27 mouse cellular contexts compared by ENCODE assay signal in the genomic region with DNA sequence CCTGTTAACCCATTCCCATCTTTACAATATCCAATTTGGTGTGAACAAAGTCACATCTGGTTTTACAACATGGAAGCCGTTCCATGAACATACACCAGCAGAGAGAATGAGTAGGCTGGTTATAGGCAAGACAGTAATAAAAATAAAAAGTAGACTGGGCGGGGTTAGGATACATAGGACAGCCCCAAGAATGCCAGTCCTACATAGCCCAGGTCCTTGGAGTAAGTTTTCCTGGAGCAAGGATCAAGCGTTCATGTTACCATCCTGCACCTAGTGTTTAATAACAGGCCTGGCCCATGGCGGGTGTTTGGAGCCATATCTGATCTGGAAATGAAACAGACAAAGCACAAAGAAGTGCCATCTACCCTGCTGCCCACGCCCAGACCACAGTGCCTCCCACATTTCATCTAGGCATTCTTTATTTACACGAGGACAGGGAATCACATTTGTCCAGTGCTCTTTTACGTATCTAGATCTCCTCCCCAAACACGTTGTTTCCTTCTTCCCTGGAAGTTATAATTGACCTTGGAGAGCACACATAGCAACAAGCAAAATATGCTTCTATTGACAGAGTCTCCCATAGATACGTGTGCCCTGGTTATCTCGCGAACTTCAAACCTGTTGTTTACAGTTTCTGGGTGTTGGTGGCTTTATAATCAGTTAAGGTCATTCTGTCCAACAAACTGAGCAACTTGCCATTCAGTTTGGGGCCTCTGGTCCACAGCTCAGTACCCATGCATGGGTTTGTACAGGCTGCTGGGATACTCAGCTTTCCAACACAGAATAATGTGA. TPM values are rescaled to one million over a fixed set of nuclear protein-coding genes. Genes with fewer than 3 reads are reported as not detected.
DNase-seq lines count a peak whose midpoint lies in the region; ATAC-seq and TF ChIP-seq lines count a peak whose summit lies in the region.
"Had no signal": no experiment of that assay in that cellular context is flagged by ENCODE, and none has a peak within 500 bp of the region (broad histone marks: within the 10 kb centered on the region; RNA-seq: fewer than 3 reads in every experiment).

No protein-coding gene starts in this region.

- no peak for TF ChIP-seq CTCF in intestine, postnatal 0 days (IDR thresholded peaks at IDR 0.05; ENCODE audit: low read depth)

- WGBS in heart, embryonic 15.5 days = 80% methylated on average over 11 of the region's 11 CpGs
- WGBS in intestine, postnatal 0 days = 47% methylated on average over 11 of the region's 11 CpGs
- WGBS in stomach, embryonic 16.5 days = 80% methylated on average over 11 of the region's 11 CpGs

- H3K4me2 ChIP-seq in heart, embryonic 15.5 days = no peak overlapping the region
- peak overlapping the region; percentile 35; the same call in 1 of the 2 replicates for H3K4me2 ChIP-seq in intestine, postnatal 0 days (replicated peaks; ENCODE audit: low read depth)
- H3K4me2 ChIP-seq in stomach, embryonic 16.5 days (ENCODE audit: low read depth, low read length) = no peak overlapping the region
- H3K4me2 ChIP-seq: limb, embryonic 13.5 days; liver, embryonic 15.5 days; midbrain, embryonic 11.5 days; neural tube, embryonic 15.5 days had no signal

- H3K9me3 ChIP-seq in heart, embryonic 15.5 days (replicated peaks) = no peaks in the 10 kb centered on the region
- no peaks in the 10 kb centered on the region for H3K9me3 ChIP-seq in intestine, postnatal 0 days (ENCODE audit: control insufficient read depth)
- peaks cover 14% of the 10 kb centered on the region for H3K9me3 ChIP-seq in stomach, embryonic 16.5 days (replicated peaks; ENCODE audit: control insufficient read depth, low read length)
- H3K9me3 ChIP-seq: liver, embryonic 15.5 days had no signal

- H3K36me3 ChIP-seq in heart, embryonic 15.5 days = peaks cover 58% of the 10 kb centered on the region
- peaks cover 57% of the 10 kb centered on the region for H3K36me3 ChIP-seq in intestine, postnatal 0 days (ENCODE audit: control insufficient read depth, insufficient read depth)
- H3K36me3 ChIP-seq in stomach, embryonic 16.5 days (ENCODE audit: control insufficient read depth, insufficient read depth, low read length) = peaks cover 37% of the 10 kb centered on the region

- peaks cover 43% of the 10 kb centered on the region for H3K4me1 ChIP-seq in heart, embryonic 15.5 days (replicated peaks)
- H3K4me1 ChIP-seq in intestine, postnatal 0 days (replicated peaks; ENCODE audit: control insufficient read depth, insufficient read depth, low read length) = peaks cover 13% of the 10 kb centered on the region; the same call in 1 of the 2 replicates
- peaks cover 13% of the 10 kb centered on the region for H3K4me1 ChIP-seq in stomach, embryonic 16.5 days (ENCODE audit: control insufficient read depth, insufficient read depth, low read length)

- H3K27me3 ChIP-seq in heart, embryonic 15.5 days = no peaks in the 10 kb centered on the region
- no peaks in the 10 kb centered on the region for H3K27me3 ChIP-seq in intestine, postnatal 0 days (replicated peaks; ENCODE audit: control insufficient read depth, insufficient read depth, low read length)
- H3K27me3 ChIP-seq in stomach, embryonic 16.5 days (ENCODE audit: control insufficient read depth, insufficient read depth, low read length) = no peaks in the 10 kb centered on the region
- H3K27me3 ChIP-seq: CH12.LX; limb, embryonic 13.5 days; liver, embryonic 15.5 days; neural tube, embryonic 15.5 days; Patski had no signal

- H3K27ac ChIP-seq in heart, embryonic 15.5 days = peak overlapping the region; percentile 13; the same call in 1 of the 2 replicates
- H3K27ac ChIP-seq in intestine, postnatal 0 days (ENCODE audit: low read depth, low read length) = peak overlapping the region; percentile 77
- H3K27ac ChIP-seq in stomach, embryonic 16.5 days (ENCODE audit: low read length) = no peak overlapping the region
- H3K27ac ChIP-seq: embryonic facial prominence, embryonic 10.5 days; forebrain, embryonic 10.5 days; hindbrain, postnatal 0 days; limb, embryonic 13.5 days; liver, embryonic 15.5 days; neural tube, embryonic 15.5 days had no signal

- no peak overlapping the region for H3K9ac ChIP-seq in heart, embryonic 15.5 days
- no peak overlapping the region for H3K9ac ChIP-seq in intestine, postnatal 0 days (ENCODE audit: low read depth, low read length)
- no peak overlapping the region for H3K9ac ChIP-seq in stomach, embryonic 16.5 days (ENCODE audit: low read length)
- H3K9ac ChIP-seq: limb, embryonic 13.5 days; liver, embryonic 15.5 days; neural tube, embryonic 15.5 days had no signal

- DNase-seq in heart, adult 8-10 months (ENCODE audit: low spot score) = no peak
- DNase-seq in lung, postnatal 25 days (ENCODE audit: low spot score) = peak; percentile 23
- no peak for DNase-seq in lung, postnatal 14 days
- DNase-seq in c-Kit-positive CD71-positive TER-119-positive erythroid progenitor cells, embryonic 14.5 days (ENCODE audit: low spot score) = no peak
- DNase-seq: adrenal gland, postnatal 36 days; B cell, adult 2 months; cerebellum, adult 11 months; cerebellum, adult 9-11 months; gastrocnemius, postnatal 36 days; kidney, adult 18-20 months; kidney, postnatal 4 days; layer of hippocampus, adult 9-11 months; right cerebral cortex, adult 18-20 months had no signal

- no peak for ATAC-seq in heart, embryonic 15.5 days (replicated peaks; ENCODE audit: insufficient number of reproducible peaks, insufficient read depth, low FRiP score, low read depth)
- ATAC-seq in intestine, postnatal 0 days = peak; percentile 81
- 0 out of 2 replicates have a peak, but pooled peaks have one; percentile 31 for ATAC-seq in stomach, embryonic 16.5 days (ENCODE audit: insufficient read depth, low FRiP score)
- no peak for ATAC-seq in erythroblast, adult 5-6 weeks (replicated peaks; ENCODE audit: low FRiP score, poor library complexity, severe bottlenecking)
- ATAC-seq: forebrain, embryonic 16.5 days; hindbrain, postnatal 0 days; Patski had no signal

- no peak overlapping the region for H3K4me3 ChIP-seq in heart, embryonic 15.5 days
- H3K4me3 ChIP-seq in intestine, postnatal 0 days (ENCODE audit: low read depth, low read length) = no peak overlapping the region
- H3K4me3 ChIP-seq in stomach, embryonic 16.5 days (replicated peaks; ENCODE audit: low read length) = no peak overlapping the region
- H3K4me3 ChIP-seq: embryonic facial prominence, embryonic 10.5 days; forebrain, embryonic 10.5 days; limb, embryonic 13.5 days; liver, embryonic 15.5 days; neural tube, embryonic 15.5 days had no signal

RNA-seq across cellular contexts. Expression of gene Dyrk2, which starts 8.6 kb away (rescaled TPM):
- 10.0 and 10.2 TPM in 2 replicates for polyA plus RNA-seq in heart, embryonic 15.5 days (2015; fragmentation: Nextera tagmentation; extraction: Ambion mirVana)
- total RNA-seq in heart, adult 8-10 months (2022) = 10 to 100 TPM; 22.2 to 36.2 (median 27.6) TPM
- 13.0 and 16.1 TPM in 2 replicates for polyA plus RNA-seq in intestine, postnatal 0 days (2015; fragmentation: Nextera tagmentation; extraction: Ambion mirVana)
- 8.7 and 10.3 TPM in 2 replicates for polyA plus RNA-seq in stomach, embryonic 16.5 days (2015; fragmentation: Nextera tagmentation; extraction: Ambion mirVana)
- total RNA-seq in erythroblast, adult 5-6 weeks (2015; ENCODE audit: low replicate concordance) = 4.8 and 6.7 TPM in 2 replicates
- total RNA-seq in erythroblast, adult 5-6 weeks (2017; ENCODE audit: low replicate concordance) = 2.6 and 8.9 TPM in 2 replicates

Comparison
In these comparisons a context has a peak if more than half of its experiments do, and no peak if none do; other contexts are left out.
1. ATAC-seq: peak in intestine, postnatal 0 days (single experiment) and stomach, embryonic 16.5 days (single experiment); none in heart, embryonic 15.5 days (single experiment) and erythroblast, adult 5-6 weeks (single experiment).